Mouse (Mus musculus) adrenal gland, adult (tissue): ENCODE measurements around the gene Ephb3.
A peak's percentile ranks its signal among the peaks of the same experiment; 100 is the strongest.

Experiments
- DNase-seq, 2 experiments: peaks; one replicate each; pipeline ENCODE4 v3.0.0; 2022 to 2023; ENCODE audit warnings: low spot score in 1 of 2; ENCODE audit not compliant: inconsistent age in 2 of 2

Ephb3 gene

DNA sequence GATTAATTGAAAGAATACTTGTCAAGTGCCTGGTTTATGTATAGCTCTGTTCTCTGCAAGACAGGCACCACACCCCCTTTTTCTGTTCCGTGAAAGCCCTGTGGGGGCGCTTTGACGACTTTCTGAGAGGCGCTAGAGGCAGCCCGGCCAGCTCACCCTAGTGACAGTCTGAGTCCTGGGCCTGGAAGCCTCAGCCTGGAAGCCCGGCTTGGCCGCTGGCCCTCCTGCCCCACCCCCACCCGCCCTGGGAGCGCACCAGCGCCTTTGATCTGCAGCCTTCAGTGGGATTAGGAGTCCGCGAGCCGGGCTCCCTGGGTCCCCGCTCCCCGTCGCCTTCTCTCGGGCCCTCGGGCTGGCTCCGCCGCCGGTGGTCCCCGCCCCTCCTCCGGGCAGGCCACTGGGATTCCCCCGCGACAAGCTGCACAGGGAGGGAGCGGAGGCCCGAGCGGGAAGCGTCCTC is 41.4 kb downstream of the Ephb3 start:
- peak; percentile 86 to 95 for DNase-seq

DNA sequence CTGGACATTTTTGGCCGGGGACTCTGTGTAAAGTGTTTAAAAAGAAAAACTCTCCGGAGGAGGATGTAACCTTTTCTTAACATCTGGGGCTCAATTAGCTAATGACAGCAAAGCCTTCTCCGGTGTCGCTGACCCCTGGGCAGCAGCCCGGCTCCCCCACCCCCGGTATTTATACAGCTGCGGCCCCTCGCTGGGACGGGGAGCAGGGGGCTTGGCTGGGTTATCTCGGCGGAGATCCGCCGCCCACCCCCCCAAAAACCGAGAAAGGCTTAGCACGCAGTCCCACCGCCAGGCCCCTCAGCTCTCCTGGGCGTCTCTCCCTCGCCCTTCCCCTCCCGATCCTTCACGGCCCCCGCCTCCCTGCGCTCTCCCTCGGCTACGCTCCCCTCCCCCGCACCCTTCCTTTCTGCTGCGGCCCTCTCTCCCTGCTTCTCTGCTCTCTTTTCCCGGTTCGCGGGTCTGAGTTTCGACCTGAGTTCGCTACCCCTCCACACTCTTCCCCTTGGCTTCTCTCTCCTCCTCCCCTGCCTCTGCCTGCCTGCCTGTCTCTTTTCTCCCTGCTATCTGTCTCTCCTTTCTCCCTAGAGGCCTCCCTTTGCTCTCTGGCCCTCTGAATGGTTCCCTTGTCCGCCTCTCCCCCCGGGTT is 42.0 kb downstream of the Ephb3 start:
- DNase-seq: peak; percentile 22 to 62

DNA sequence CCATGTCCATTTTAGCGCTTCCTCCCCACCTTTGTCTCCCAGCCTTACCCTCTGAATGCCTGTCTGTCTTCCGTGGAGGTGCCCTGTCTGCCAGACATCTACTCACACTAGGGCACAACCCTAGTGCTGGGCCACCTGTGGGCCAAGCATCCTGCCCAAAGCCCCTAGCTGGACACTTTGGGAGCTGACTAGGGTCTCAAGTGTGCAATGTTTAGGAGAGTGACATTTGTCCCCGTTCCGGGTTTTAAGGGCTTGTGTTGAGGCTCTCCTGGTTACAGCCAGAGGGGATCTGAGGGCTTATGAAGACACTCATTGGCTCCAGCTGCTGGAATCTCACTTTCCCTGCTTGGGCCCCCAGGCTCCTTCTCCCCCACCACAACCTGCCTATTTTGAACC is 42.5 kb downstream of the Ephb3 start:
- DNase-seq: peak in 1 of 2 experiments; percentile 29

DNA sequence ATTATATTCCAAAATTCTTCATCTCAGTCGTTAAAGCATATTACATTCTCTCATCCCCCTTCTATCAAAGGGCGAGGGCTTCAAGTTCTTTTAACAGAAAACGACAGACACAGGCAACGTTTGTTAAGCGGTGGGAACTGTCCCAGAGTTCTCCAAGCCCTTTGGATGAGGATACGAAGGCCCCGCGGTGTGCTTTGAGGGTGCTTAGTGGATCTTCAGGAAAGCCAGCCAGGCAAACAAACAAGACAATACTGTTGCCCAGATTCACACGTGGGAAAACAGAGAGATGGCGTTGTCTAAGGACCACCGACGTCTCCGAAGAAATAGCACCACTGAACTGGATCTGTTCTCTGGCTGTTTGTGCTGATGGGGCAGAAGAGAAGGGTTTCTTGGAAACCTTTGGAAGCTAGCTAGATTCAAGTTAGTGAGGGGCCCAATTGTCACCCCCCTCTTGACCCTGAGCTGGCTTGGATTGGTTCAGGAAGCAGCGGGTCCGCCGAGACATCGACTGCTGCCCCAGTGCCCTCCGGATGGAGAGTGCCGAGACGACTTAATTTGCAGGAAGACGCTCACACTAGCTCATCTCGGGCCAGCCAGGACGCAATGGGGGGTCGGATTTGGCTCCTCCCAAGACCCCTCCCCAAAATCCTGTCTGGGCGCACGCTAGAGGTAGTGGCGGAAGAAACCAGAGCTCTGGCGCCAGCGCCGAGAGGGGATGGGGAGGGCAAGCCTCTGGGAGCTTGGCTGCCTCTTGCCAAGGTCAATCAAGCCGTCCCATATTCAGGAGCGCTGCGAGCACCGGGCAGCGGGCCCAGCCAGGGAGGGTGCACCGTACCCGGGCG is 43.5 kb downstream of the Ephb3 start:
- DNase-seq: peak; percentile 74 to 88

DNA sequence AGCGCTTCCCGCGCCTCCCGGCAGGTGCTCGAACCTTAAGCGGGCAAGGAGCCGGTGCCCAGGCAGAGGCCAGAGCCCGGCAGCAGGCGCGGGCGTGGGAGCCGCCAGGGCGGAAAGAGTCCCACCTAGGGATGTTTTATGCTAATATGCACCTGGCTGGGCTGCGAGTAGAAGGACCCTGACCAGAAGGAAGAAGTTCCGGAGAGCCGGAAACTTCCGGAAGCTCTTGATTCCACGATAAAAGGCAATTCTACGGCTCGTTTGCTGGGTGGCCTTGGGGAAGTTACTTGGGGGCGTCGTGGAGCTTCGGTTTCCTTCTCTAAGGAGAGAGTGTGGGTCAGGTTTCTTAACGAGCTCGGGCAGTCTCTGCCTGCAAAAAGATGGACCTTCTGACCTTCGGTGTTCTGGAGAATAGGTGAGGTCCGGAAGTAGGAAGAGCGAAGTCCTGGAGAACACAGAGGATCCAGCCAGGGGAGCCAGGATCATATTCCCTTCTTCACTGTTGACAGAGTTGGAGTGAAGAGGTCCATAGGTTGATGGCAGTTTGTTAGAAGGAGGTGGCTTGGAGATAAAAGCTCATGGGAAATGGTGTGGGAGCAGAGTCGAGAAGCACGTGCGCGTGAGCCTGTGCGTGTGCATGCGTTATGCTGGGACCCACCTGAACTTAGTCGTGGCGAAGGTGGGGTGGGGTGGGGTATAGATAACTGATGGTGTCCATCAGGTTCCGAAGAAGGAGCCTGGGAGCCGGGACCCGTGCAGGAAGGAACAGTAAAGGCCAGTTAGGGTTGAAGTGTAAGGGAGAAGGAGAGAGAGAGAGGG is 44.4 kb downstream of the Ephb3 start:
- no peak for DNase-seq

DNA sequence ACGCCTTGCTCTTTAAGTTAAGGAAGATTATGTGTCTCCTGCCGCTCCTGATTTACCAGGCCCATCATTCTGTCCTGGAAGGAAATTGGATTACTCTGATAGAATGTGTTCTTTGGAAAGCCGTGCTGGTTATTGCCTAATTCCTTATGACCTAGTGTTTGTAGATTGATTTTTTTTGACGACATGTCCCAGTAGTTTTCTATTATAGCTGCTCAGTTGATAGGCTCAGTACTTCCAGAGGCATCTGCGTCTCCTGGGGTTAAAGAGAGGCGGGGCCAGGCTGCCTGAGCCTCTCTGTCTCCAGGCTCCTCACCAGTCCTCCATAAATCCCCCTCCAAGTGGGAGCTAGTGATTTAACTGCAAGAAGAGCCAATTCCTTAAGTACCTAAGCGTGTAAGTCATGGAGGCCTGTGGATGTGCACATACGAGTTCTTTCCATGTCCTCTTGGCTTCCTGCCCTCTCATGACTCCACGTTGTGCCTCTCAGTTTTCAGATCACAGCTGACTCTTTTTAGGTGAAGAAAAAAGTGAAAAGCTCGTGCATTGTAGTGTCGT is 47.9 kb downstream of the Ephb3 start:
- no peak for DNase-seq

DNA sequence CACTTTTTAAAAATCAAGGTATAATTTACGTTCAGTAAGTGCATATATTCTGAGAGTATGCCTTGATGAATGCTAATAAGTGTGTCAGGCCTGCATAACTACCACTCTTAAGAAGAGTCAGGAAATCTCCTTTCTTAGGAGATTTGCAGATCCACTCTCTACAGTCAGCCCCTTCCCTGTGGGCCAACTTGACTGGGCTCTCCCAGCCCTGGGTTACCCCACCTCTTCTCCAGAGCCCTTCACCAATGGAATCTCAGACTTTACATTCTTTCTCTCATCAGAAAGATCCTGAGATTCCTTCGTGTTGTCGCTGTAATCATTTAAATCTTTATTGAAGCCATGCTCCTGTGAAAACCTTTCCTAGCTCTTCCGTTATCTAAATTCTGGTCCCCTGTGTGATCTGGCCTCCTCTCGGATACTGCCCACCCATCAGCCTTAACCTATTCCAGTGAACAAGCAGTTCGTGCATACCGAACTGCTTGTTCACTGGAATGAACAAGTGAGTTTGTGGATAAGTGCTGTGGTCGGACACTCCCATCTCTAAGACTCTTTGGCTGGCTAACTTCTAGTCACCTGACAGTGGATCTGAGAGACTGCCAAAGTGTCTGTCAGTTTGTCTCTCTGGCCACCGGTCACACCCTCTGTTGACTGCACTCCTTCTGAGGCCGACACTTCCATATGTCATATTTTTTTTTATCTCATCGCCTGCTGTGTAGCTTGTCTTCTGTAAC is 51.2 kb downstream of the Ephb3 start:
- no peak for DNase-seq

DNA sequence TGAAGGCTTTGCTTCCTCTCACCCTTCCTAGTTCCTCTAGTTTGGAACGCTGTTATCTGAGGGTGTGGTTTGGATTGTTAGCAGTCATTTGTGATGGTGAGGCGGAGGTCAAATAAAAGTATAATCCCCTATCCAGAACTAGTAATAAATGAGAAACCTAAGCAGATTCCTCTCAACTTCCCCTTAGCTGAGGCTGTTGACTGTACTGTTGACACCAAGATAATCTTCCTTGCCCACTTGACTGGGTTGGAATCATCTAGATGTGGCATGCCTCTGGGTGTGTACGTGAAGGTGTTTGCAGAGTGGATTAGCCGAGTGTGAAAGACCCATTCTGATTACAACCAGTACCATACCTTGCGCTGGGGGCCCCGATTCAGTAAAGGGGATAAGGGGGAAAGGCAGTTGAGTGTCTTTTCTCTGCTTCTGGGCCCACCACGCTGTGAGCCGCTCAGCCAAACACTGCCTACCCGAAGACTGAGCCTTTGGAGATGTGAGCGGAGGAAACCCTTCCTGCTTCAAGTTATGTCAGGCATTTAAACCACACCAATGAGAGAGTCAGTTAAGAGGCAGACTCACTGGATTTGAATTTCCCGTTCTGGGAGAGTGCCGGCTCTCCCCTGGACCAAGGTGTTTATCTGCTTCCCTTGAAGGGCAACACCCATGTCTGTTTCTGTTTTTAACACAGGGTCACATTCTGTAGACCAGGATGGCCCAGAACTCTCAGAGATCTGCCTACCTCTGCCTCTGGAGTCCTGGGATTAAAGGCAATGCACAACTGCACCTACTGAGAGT is 52.2 kb downstream of the Ephb3 start:
- no peak for DNase-seq

DNA sequence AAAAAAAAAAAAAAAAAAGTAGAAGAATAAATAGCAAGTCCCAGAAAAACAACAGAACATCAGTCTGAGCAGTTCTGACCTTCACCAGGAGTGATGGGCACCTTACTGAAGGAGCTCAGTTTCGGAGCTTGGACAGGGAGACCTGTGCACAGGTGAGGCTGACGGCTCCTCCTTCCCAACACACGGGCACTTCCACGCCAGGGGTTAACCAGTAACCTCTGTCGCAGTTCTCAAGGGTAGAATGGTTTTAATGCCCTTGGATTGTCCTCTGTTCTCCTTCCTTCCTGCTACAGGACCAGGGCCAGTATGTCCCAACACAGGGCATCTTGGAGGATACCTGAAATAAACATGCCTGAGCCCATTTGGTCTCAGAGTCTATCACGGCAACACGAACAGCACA is 60.9 kb downstream of the Ephb3 start:
- DNase-seq: no peak

DNA sequence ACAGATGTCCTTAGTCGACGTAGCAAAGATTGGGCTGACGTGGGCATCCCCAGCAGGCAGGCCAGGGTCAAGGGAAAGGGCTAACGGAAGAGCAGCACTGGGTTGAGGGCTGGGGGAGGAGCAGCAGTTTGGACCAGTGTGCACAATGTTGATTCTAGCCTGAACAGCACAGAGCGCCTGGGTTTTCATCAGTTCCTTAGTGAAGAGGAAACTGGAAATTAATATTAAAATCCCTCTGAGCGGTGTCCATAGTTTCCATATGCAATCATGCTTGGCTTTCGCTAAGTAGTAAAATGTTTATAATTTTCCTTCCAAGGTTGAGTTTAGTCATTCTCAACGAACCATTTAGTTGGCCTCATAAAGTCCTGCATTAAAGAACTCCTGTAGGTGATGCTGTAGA is 65.2 kb downstream of the Ephb3 start:
- DNase-seq: no peak

DNA sequence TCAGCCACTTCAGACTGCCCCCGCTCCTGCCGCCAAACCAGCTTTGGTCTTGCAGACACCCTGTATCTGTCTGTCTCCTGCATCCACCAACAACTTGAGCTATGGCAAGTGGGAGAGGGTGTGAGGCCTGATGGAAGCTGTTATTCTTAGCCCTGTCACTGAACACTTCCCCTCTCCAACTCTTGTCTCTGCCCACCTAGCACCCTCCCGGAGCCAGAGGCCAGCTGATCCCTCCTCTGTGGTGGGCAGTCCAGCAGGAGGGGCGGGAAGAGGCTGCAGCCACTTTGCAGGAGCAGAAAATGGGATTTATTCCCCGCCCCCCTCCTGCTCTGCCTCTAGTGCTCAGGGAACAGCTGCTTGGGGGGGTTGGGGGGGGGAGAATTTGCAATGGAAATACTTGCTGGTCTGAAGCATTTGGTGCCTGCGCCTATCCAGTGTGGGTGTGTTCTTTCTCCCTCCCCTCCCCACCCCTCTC is 67.3 kb downstream of the Ephb3 start:
- no peak for DNase-seq

DNA sequence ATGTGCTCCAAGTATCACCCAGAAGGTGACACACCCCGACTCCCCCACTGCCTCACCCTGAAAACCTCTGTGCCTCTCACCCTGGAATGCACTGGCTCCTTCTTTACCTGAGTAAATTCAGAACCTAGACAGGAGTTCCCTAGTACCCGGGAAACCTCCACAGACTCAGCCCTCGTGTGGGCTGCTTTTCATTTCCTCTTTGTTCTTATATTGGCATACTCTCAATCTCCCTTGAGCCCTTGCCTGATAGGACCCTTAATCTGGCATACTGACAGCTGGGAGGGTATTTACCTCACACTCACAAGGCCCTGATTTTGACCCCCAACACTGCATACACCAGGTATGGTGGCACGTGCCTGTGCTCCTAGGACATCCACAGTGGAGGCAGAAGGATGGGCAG is 68.2 kb downstream of the Ephb3 start:
- no peak for DNase-seq
